Mouse (Mus musculus) brain, embryonic 18.5 days (tissue): ENCODE data around the gene Nags.

ENCODE experiments used
- DNase-seq: peaks from one replicate; pipeline ENCODE4 v3.0.0-alpha.2; 2012; ENCODE audit warnings: low read depth, low spot score

Nags gene

DNA sequence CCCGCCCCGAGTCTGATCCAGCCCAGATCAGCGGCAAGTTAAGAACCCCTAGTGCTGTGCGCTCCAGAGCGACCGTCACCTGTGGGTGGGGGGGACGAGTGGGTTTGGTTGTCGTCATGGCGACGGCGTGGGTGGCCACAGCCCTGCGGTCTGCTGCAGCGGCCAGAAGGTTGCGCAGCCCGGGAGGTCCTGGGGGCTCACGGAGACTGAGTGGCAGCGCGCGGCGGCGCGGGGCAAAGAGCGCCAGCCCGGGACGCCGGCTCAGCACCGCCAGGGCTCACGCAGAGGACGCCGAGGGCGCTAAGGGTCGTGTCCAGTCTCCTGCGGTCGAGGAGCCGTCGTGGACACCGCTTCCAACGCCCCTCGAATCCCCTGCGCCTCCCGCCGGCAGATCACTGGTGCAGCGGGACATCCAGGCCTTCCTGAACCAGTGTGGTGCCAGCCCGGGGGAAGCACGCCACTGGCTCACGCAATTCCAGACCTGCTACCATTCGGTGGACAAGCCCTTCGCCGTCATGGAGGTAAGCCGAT lies at the start of gene Nags:
Gene Nags, plus strand, starts transcription at position 43 of the 531 bp plus-strand sequence.
- DNase-seq, result no peak

DNA sequence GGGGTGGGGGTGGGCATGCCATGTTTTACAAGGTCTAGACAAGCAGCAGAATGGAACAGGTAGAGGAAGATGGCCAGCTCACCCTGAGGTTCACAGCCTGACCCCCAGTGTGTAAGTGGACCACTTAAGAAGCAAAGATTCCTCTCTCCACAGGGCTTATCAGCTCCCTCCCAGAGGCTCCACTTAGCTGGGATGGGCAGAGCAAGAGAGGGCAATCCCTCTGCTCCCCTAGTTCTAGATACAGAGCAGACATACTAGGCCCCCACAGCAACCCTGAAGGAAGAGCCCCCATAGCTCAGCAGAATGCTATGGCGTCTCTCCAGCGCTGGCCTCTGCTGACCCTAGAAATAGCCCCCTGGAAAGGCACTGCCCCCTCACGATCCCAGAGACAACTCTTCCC lies 49.6 kb upstream of the Nags start:
- no peak for DNase-seq

DNA sequence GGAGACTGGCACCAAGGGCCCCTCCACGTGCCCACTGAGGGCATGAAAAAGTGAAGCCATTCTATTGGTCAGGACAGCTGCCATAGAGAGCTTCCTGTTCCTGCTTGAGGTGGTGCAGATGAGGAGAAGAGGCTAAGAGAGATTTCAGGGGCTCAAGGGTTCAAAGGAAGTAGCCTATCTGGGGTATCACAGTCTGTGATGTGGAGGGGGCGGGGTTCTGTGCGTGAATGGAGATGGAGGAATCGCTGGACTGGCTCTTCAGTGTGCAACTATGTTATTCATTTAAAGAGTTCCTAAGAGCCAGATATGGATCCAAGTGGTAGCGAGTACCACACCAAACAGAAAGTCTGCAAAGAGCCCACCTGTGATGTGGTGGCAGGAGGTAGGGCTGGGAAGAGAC lies 48.9 kb upstream of the Nags start:
- DNase-seq, result no peak

DNA sequence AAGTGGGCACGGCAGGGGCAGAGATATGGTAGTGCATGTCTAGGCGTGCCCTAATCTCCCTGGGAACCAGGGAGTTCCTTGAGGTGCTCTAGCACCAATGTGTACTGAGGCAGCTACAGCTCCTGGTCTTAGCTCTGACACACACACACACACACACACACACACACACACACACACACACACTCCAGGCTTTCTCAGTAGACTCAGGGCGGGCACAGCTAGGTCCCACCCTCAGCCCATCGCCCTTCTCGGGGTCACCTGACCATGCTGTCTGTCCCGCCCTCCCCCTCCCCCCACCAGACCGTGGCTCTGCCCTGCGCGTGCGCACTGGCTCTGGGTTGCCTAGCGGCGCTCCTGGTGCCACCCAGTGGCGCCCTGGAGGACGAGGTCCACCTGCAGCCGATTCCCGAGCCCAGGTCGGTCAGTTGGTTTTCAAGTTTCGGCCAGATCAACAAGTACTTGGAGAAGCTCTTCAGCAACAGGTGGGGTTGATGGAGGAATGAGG lies 48.4 kb upstream of the Nags start:
- DNase-seq, result peak; percentile 66

DNA sequence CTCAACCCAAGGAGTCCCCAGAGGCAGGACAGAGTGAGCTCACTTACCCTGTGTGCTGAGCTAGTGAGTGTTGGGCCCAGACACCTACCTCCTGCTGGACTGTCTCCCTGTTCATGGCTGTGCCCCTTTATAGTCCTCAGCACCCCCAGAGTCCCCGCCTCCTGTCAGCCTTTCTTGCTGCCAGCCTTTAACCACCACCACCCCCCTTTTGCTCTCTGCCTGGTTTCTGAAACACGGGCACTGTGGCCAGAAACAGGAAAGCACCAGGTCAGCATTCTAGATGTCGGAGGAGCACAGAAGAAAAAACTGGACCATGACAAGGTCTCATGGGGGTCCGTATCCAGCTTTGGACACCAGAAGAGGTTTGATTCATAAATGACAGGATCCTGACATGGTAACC lies 44.1 kb upstream of the Nags start, which contains the start of gene Ppy:
Gene Ppy, minus strand, starts transcription at position 101 of the 400 bp plus-strand sequence.
- no peak for DNase-seq

DNA sequence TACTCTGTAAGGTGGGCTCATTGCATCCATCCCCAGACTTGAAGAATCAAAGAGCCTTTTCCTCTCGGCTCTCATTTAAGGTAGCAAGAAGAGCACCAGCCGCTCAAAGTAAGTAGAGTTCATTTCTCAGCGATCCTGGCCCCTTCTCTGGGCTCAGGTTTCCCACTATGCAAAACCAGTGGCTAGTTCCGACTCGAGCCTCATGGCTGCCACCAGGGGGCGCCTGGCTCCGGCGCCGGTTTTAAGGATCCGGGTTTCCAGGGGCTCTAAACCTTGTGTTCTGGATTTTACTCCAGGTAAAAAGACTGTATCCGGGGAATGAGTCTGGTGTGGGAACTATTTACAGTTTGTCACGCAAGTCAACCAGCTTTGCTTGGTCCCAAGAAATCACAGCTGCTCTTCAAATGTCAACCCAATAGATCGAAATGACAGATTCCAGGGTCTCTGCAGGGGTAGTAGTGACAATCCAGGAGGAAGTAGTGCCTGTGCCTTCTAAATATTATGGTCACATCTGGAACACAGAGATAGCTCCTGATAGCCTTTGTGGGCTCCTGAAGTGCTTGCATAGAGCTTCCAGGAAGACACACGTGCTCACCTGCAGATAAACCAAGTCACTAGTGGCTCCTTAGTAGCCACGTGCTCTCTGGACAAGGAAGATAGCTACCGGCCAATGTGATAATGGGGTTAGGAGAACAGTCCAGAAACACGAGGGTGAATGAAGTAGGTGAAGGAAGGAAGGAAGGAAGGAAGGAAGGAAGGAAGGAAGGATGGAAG lies 42.6 kb upstream of the Nags start:
- no peak for DNase-seq

DNA sequence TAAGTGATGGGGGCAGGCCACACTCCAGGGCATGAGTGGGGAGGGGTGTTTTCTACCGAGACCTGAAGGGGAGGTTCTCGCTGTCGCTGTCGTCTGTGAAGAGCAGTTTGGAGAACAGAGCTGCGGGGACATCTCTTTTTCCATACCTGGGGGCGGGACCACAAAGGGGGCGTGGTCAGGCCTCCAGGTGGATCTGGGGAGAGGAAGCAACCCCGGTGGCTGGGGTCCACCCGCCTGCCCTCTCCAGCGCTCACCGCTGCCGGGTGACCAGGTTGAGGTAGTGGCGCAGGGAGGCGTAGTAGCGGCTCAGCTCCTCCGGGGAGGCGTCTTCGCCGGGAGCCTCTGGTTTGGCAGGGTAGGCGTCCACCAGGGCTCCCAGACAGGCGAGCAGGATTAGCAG lies 38.4 kb upstream of the Nags start:
- DNase-seq, result no peak

DNA sequence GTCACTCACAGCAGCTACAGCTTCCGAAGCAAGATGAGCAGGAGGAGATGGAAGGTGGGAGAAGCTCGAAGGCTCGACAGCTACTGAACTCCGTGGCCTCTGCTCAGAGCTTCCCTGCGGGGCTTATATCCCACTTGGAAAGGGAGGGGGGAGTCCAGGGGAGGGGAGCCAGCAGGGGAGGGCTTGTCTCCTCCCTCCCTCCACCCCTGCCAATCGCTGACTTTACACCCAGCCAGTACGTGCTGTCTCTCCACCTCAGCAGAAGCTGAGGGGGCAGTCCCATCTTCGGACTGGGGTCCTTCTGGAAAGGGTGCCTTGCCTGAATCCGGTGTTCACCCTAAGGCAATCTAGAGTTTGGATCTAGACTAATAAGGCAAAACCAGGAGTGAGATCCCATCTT lies 37.6 kb upstream of the Nags start, which contains the start of gene Pyy:
Gene Pyy, minus strand, starts transcription at position 101 of the 400 bp plus-strand sequence.
- DNase-seq, result no peak

DNA sequence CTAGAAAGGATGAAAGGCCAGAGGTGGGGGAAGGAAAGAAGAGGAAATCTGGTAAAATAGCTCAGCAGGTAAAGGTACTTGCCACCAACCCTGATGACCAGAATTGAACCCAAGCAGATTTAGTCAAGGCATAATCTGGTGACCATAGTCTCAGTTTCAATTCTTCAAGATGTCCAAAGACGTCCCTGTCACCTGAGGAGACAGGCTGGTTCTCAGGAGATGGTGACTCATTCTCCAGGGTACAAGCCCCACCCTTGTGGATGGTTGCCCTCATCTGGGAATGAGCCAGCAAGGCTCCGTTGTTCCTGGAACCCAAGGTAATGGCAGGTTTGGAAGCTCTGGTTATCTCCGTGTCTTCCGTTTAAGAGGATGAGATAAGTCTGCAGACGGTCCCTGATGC lies 33.7 kb upstream of the Nags start:
- no peak for DNase-seq

DNA sequence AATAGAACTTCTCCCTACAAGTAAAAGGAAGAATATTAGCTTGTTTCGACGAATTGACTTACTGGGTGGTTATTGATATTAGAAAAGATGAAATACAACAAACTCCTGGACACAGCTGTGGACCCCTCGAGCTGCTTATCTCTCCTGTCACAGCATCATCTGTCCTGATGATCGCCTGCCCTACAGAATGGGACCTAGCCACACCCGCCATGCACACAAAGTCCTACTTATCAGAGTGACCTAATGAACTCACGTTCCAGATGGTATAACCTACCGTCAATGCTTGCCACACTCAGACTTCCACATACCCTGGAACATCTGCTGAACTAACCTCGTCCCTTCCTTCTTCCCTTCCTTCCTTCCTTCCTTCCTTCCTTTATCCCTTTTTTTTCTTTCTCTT lies 29.1 kb upstream of the Nags start:
- no peak for DNase-seq

DNA sequence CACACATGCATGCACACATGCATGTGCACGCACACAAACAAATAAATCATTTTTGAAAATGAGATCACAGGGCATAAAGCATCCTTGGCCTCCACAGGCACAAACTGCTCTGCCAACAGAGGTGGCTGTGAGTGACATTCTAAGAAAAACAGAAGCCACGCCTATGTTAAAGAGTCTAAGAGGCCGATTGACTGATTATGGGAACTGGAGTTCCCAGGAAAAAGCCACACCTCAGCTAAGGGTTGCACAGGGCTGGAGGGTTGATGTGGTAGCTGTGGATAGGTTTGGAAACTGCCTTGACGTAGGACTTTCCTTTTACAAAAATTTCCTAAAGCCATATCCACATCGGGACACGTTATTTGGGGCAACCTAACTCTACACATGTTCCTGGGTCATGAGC lies 27.9 kb upstream of the Nags start:
- no peak for DNase-seq

DNA sequence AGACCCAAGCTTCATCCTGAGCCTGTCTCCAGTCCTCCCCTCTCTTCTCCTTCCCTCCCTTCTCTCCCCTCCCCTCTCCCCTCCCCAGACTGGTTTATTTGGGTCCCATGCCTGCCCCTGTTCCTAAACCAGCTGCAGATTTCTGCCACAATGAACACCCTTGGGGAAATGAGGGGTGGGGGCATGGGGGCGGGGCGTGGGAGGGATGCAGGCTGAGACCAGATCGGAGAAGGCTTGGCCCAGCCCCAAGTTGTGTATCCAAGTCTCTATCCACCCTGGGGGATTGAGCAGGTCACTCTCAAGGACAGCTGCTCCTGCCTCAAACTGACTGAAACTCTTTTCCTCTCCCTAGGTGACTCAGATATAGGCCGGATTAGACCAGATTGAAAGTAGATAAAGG lies 10.8 kb upstream of the Nags start:
- no peak for DNase-seq

DNA sequence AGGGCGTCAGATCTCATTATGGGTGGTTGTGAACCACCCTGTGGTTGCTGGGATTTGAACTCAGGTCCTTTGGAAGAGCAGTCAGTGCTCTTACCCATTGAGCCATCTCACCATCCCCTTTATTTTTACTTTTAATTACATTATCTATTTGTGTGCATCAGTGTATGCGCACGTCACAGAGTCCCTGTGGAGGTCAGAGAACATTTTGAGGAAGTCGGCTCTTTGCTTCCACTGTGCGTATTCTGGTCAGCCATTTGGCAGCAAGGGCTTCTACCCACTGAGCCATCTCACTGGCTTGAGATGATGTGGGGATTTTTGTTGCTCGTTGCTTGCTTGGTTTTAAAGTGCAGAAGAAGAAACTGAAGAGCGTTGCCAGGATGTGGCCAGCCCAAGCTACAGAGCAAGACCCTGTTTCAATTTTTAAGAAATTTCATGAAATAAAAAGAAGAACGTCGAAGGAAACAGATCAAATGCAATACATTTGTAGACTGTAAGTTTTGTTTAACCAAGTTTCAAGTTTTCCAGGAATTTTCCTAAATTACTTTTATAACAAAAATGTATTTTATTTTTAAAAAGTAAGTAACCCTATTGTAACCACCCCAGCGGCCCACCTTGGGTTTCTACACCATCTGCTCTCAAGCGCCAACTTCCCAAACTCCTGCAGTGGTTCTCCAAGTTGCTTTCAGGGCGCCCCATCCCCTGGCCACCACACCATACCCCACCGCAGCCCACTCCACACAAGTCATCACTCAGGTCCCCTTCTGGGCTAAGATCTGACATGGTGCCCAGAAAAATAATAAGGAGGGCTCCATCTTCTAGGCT lies 7.5 kb upstream of the Nags start:
- no peak for DNase-seq

DNA sequence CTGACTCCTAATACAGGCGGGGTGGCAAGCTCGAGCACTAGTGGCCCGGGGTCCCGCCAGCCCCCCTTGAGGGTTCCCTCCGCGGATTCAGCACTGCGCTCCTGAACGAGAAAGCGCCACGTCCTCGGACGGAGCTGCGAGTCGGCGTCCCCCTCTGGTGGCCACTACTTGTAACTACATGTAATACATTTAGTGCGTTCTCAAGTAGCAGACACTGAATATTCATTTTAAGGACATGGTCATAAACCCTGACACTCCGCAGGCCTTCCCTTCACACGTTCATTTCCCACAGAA lies 6.9 kb upstream of the Nags start:
- DNase-seq, result peak; percentile 24

DNA sequence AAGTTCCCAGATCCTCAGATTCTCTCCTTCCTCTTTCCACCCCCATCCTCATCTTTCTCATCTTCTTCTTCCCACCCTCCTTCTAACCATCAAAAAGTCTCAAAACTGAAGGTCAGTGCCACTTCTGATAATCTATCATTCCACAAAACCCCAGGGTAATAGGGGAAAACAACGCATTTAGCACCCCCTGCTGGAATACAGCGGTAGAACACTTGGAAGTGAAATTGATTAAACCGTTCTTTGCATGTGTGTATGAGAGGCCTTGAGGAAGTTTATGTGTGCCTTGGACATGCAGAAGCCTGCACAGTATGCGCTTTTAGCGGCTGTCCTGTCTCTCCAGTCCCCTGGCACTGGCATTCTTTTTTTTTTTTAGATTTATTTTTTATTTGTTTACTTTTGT lies 4.8 kb upstream of the Nags start:
- DNase-seq, result peak; percentile 16

DNA sequence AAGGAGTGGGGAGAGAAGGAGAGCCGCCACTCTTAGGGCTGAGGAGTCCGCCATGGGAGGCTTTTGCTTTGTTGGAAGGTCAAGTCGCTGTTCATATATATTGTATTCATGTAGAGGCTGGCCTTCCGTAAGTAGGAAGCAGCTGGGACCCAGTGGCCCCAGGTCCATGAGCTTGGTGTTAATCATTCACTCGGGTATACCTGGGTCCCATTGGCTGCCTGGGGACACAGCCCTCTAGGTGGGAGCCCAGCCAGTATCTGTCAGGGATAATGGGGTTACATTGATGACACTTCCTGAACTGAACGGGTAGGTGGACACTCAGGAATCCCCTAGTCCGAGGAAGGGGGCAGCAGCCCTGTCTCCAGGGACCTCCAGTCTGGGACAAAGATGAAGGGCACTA lies 3.0 kb upstream of the Nags start:
- DNase-seq, result no peak

DNA sequence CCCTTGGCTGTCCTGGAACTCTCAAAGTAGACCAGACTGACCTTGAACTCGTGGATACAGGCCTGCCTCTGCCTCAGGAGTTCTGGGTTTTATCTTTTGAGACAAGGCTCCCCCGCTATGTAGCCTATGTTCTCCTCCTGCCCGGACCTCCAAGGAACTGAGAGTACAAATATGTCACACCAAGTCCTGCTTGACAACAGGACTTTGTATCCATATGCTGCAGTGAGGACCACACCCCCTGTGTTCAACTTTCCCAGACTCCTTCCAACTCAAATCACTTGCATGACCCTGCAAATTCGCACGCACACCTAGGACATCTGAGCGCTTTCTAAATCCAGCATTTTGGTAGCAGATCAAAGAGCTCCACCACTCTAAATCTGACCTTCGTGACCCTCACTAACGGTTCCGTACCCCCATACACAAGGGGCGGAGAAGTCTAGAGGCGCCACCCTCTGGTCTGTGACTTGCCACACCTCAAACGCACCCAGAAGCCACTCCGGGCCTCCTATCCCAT lies 299 bp upstream of the Nags start:
- no peak for DNase-seq

DNA sequence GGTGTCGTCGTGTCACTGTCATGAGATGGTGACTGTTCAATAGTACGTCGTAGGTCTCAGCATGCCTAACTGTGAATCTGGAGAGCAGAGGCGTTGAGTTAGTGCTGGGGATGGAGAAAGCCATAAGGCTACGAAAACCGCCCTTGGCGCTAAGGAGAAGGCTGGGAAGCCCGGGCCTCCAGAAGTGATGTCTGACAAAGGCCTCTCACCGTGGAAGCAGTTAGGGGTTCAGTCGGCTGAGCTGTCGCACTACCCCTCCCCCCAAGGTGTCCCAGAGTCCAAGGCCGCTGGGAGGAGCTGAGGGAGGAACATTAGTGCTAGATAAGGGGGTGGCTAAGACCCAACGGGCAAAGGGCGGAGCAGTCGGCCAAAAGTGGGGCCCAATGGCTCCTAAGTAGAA lies 692 bp downstream of the Nags start:
- DNase-seq, result no peak

DNA sequence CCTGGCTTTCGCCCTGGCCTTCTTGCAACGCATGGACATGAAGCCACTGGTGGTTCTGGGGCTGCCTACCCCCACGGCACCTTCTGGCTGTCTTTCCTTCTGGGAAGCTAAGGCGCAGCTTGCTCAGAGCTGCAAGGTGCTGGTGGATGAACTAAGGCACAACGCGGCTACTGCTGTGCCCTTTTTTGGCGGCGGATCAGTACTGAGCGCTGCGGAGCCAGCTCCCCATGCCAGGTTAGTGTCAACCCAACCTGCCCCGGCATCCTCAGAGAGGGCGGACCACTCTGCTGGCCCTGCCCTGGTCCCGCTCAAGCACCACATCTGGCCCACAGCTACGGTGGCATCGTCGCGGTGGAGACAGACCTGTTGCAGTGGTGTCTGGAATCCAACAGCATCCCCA lies 1.2 kb downstream of the Nags start:
- no peak for DNase-seq

DNA sequence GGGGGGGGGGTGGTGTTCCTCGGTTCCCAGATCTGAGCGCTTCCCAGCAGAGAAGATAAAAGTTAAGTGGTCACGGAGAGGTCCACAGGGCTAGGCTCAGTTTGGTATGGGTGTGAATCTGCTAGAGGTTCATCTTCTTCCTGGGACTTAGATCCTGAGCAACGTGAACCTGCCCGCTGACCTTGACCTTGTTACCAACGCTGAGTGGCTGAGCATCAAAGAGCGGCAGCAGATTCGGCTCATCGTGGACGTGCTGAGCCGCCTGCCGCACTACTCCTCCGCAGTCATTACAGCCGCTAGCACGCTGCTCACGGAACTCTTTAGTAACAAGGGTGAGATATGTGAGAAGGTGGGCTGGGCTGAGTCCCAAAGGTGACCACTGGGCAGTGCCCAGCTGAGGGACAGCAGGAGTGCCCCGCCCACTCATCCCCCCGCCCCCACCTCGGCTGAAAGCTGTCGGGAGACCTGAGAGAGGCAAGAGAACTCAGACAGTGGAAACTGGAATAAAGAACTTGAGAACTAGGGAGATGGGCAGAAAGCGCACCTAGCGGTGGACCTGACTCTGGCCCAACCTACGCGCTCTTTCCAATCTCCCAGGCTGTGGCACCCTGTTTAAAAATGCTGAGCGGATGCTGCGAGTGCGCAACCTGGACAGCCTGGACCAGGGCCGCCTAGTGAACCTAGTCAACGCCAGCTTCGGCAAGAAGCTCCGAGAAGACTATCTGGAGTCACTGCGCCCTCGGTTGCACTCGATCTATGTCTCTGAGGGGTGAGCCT lies 2.1 kb downstream of the Nags start:
- no peak for DNase-seq

DNA sequence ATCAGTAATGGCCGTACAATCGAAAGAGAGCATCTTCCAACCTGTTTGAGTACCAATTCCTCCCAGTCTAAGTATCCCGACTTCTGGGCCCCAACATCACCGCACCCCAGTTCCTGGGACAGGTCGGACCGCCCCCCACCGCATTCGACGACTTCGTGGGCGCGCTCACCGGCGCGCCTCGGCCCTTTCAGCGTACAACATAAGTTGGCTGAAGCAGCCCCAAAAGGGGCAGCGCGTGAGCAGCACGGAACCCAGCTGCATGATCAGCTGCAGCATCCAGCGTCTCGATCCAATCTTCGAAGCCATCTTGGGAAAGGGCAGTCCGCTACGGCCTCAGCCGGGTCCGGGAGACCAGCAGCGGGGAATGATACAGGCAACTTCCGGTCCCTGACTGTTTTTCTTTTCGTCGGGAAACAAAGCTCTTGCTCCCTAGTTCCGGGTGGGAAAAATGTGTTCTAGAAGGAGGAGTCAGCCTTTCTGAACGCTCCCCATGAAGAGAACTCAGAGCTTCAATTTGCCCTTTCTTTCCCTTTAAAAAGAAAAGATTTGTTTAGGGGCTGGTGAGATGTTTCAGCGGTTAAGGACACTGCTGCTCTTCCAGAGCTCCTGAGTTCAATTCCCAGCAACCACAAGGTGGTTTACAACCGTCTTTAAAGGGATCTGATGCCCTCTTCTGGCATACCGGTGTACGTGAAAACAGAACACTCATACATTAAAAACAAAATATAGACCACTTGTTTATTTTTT lies 10.9 kb downstream of the Nags start, which contains the start of gene Tmem101:
Gene Tmem101, minus strand, starts transcription at position 366 of the 747 bp plus-strand sequence.
- peak; percentile 83 for DNase-seq
